In the genomic region with DNA sequence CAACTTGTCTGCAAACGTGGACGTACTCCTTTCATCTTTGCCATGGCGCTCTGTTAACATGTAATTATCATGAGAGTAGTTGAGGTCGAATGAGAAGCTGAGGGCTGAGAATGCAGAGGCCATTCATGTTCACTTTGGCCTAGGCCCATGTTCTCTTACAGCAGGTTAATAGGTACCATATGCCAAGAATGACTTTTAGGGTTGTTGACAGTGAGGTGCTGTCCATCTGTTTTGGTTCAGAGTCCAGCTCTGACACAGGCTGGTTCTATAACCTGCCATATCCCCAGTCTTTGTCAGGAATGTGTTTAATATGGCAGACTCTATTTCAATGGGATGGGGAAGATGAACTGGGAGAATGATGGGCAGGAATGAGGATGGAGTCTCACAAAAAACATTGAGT, we compare ENCODE assay signal across 24 mouse cellular contexts.
"Had no signal": no experiment of that assay in that cellular context is flagged by ENCODE, and none has a peak within 500 bp of the region (broad histone marks: within the 10 kb centered on the region; RNA-seq: fewer than 3 reads in every experiment).

No protein-coding gene starts in this region.

- H3K4me3 ChIP-seq: embryonic facial prominence, embryonic 10.5 days; embryonic facial prominence, embryonic 12.5 days; embryonic facial prominence, embryonic 13.5 days; embryonic facial prominence, embryonic 15.5 days; erythroblast, embryonic 14.5 days; forebrain, embryonic 10.5 days; forebrain, embryonic 12.5 days; forebrain, embryonic 13.5 days; forebrain, embryonic 15.5 days; gastrocnemius, adult 2 months; heart, adult 2 months; heart, embryonic 10.5 days had no signal

- H3K27ac ChIP-seq: embryonic facial prominence, embryonic 10.5 days; embryonic facial prominence, embryonic 12.5 days; embryonic facial prominence, embryonic 13.5 days; embryonic facial prominence, embryonic 15.5 days; forebrain, embryonic 10.5 days; forebrain, embryonic 12.5 days; forebrain, embryonic 13.5 days; forebrain, embryonic 15.5 days; heart, adult 2 months; heart, embryonic 10.5 days had no signal

- DNase-seq: cerebellum, adult 8-10 months; cerebellum, adult 9-11 months; cerebellum, postnatal 14 days; cerebellum, postnatal 25 days; cerebellum, postnatal 36 days; embryo, embryonic 11 days; forebrain, postnatal 0 days; gastrocnemius, adult 2 months; gastrocnemius, postnatal 10 days; gastrocnemius, postnatal 14 days; gastrocnemius, postnatal 25 days; gastrocnemius, postnatal 36 days; heart, adult 18-20 months; heart, adult 2 months had no signal
